Mouse (Mus musculus) heart, embryonic 12.5 days (tissue): ENCODE data around the gene Med7. TPM values are rescaled to one million over a fixed set of nuclear protein-coding genes. Genes with fewer than 3 reads are reported as not detected.

Source experiments
- ATAC-seq: fragments of 200-750 bp; cut with Nextera tagmentation; 2 replicates; pipeline ENCODE4 v1.8.0; 2017; ENCODE audit warnings: moderate TSS enrichment, moderate library complexity; ENCODE audit not compliant: insufficient number of reproducible peaks, low FRiP score
- H3K27ac ChIP-seq: fragments of 300-500 bp; sonication (generic); 2 replicates; pipeline ENCODE4 v1.5.1; 2016; ENCODE audit warnings: mild to moderate bottlenecking, moderate library complexity; ENCODE audit not compliant: poor library complexity, severe bottlenecking
- H3K27me3 ChIP-seq: fragments of 300-500 bp; sonication (generic); replicated peaks from 2 replicates; pipeline ENCODE4 v1.6.1; 2016; ENCODE audit warnings: mild to moderate bottlenecking, moderate library complexity
- H3K36me3 ChIP-seq: fragments of 300-500 bp; sonication (generic); 2 replicates; pipeline ENCODE4 v1.6.1; 2016; ENCODE audit warnings: mild to moderate bottlenecking, moderate library complexity
- H3K4me1 ChIP-seq: fragments of 300-500 bp; sonication (generic); replicated peaks from 2 replicates; pipeline ENCODE4 v1.6.1; 2016; ENCODE audit warnings: mild to moderate bottlenecking
- H3K4me2 ChIP-seq: fragments of 300-500 bp; sonication (generic); 2 replicates; pipeline ENCODE4 v1.6.1; 2016; ENCODE audit warnings: mild to moderate bottlenecking, moderate library complexity
- H3K4me3 ChIP-seq: fragments of 300-500 bp; sonication (generic); 2 replicates; pipeline ENCODE4 v1.5.1; 2016; ENCODE audit warnings: mild to moderate bottlenecking
- H3K9ac ChIP-seq: fragments of 300-500 bp; sonication (generic); 2 replicates; pipeline ENCODE4 v1.6.1; 2016; ENCODE audit warnings: mild to moderate bottlenecking, moderate library complexity
- H3K9me3 ChIP-seq: fragments of 300-500 bp; sonication (generic); replicated peaks from 2 replicates; pipeline ENCODE4 v1.6.1; 2016; ENCODE audit warnings: mild to moderate bottlenecking, moderate library complexity
- WGBS: fragments of 180-500 bp; shearing (Covaris S2); methylation state at CpG from one replicate; pipeline ENCODE4 v1.1.7; 2016; 5-methylcytosine and 5-hydroxymethylcytosine counted together
- polyA plus RNA-seq: library from polyadenylated mRNA; unstranded; fragments of >200 nt; fragmentation: Nextera tagmentation; extraction: Ambion mirVana; gene quantifications from 2 replicates; pipeline ENCODE4 v1.2.1, GENCODE M21; 2016

Gene Med7
- 54.9 and 56.8 TPM in 2 replicates for polyA plus RNA-seq

GRCm38 (mm10) chr11:46436760-46437458, at the start of gene Med7:
Gene Med7, plus strand, starts transcription at chr11:46436925.
- Histone ChIP-seq H3K4me2 (peak within 1 kb of the TSS; percentile 89), H3K9me3 (no peaks in the 10 kb centered on the region), H3K4me1 (peaks cover 5% of the 10 kb centered on the region), H3K27ac (peak within 1 kb of the TSS; percentile 95), H3K4me3 (peak within 1 kb of the TSS; percentile 93), H3K9ac (peak within 1 kb of the TSS; percentile 97), H3K27me3 (no peaks in the 10 kb centered on the region), H3K36me3 (peaks cover 16% of the 10 kb centered on the region)
- WGBS, result under 1% methylated on average over 59 of the region's 59 CpGs
- peak; percentile 97 for ATAC-seq

- no peaks in the 10 kb centered on the region for H3K36me3 ChIP-seq
- H3K9me3 ChIP-seq, result no peaks in the 10 kb centered on the region
- H3K4me2 ChIP-seq, result no peak overlapping the region
- H3K9ac ChIP-seq, result no peak overlapping the region
- no peak overlapping the region for H3K27ac ChIP-seq
- WGBS, result 88% methylated on average over 8 of the region's 8 CpGs
- no peaks in the 10 kb centered on the region for H3K27me3 ChIP-seq
- no peak for ATAC-seq
- H3K4me3 ChIP-seq, result no peak overlapping the region
- no peaks in the 10 kb centered on the region for H3K4me1 ChIP-seq
Measured at GRCm38 (mm10) chr11:46387061-46387460, 49.7 kb upstream of the Med7 start.

GRCm38 (mm10) chr11:46388438-46388837, 48.3 kb upstream of the Med7 start:
- 66% methylated on average over 6 of the region's 6 CpGs for WGBS
- no peaks in the 10 kb centered on the region for H3K4me1 ChIP-seq
- no peak overlapping the region for H3K27ac ChIP-seq
- no peak overlapping the region for H3K9ac ChIP-seq
- H3K4me2 ChIP-seq, result no peak overlapping the region
- no peaks in the 10 kb centered on the region for H3K9me3 ChIP-seq
- H3K36me3 ChIP-seq, result no peaks in the 10 kb centered on the region
- ATAC-seq, result no peak
- no peaks in the 10 kb centered on the region for H3K27me3 ChIP-seq
- H3K4me3 ChIP-seq, result no peak overlapping the region

- H3K36me3 ChIP-seq, result no peaks in the 10 kb centered on the region
- H3K9ac ChIP-seq, result no peak within 1 kb of the TSS
- H3K4me2 ChIP-seq, result no peak within 1 kb of the TSS
- WGBS, result 76% methylated on average over 13 of the region's 13 CpGs
- H3K4me3 ChIP-seq, result no peak within 1 kb of the TSS
- no peaks in the 10 kb centered on the region for H3K9me3 ChIP-seq
- H3K27ac ChIP-seq, result no peak within 1 kb of the TSS
- no peaks in the 10 kb centered on the region for H3K27me3 ChIP-seq
- H3K4me1 ChIP-seq, result no peaks in the 10 kb centered on the region
- ATAC-seq, result no peak
Measured at GRCm38 (mm10) chr11:46389336-46390117, 47.2 kb upstream of the Med7 start, which contains the start of gene Itk. Gene Itk, minus strand, starts transcription at chr11:46389515.

GRCm38 (mm10) chr11:46390621-46391020, 46.1 kb upstream of the Med7 start:
- Histone ChIP-seq H3K4me3 (no peak overlapping the region), H3K27ac (no peak overlapping the region), H3K9me3 (no peaks in the 10 kb centered on the region), H3K4me2 (no peak overlapping the region), H3K36me3 (no peaks in the 10 kb centered on the region), H3K9ac (no peak overlapping the region), H3K27me3 (no peaks in the 10 kb centered on the region), H3K4me1 (no peaks in the 10 kb centered on the region)
- 58% methylated on average over 3 of the region's 3 CpGs for WGBS
- ATAC-seq, result no peak

GRCm38 (mm10) chr11:46392890-46393289, 43.8 kb upstream of the Med7 start:
- no peak overlapping the region for H3K9ac ChIP-seq
- H3K4me3 ChIP-seq, result no peak overlapping the region
- no peaks in the 10 kb centered on the region for H3K27me3 ChIP-seq
- H3K36me3 ChIP-seq, result no peaks in the 10 kb centered on the region
- WGBS, result 75% methylated on average over 7 of the region's 7 CpGs
- H3K4me2 ChIP-seq, result no peak overlapping the region
- no peak overlapping the region for H3K27ac ChIP-seq
- ATAC-seq, result no peak
- no peaks in the 10 kb centered on the region for H3K9me3 ChIP-seq
- H3K4me1 ChIP-seq, result no peaks in the 10 kb centered on the region

GRCm38 (mm10) chr11:46393413-46393812, 43.3 kb upstream of the Med7 start:
- no peak for ATAC-seq
- H3K27ac ChIP-seq, result no peak overlapping the region

GRCm38 (mm10) chr11:46395088-46395487, 41.6 kb upstream of the Med7 start:
- 0 out of 2 replicates have a peak, but pooled peaks cover 3% of the 10 kb centered on the region for H3K4me1 ChIP-seq
- no peaks in the 10 kb centered on the region for H3K27me3 ChIP-seq
- no peak overlapping the region for H3K9ac ChIP-seq
- no peaks in the 10 kb centered on the region for H3K36me3 ChIP-seq
- no peak for ATAC-seq
- H3K27ac ChIP-seq, result no peak overlapping the region
- WGBS, result 58% methylated on average over 2 of the region's 2 CpGs
- no peaks in the 10 kb centered on the region for H3K9me3 ChIP-seq
- no peak overlapping the region for H3K4me2 ChIP-seq
- H3K4me3 ChIP-seq, result no peak overlapping the region

More at GRCm38 (mm10) chr11:46393413-46393812, 43.3 kb upstream of the Med7 start:
- no peak overlapping the region for H3K4me3 ChIP-seq
- H3K9me3 ChIP-seq, result no peaks in the 10 kb centered on the region
- H3K9ac ChIP-seq, result no peak overlapping the region
- H3K27me3 ChIP-seq, result no peaks in the 10 kb centered on the region
- H3K4me2 ChIP-seq, result no peak overlapping the region
- H3K4me1 ChIP-seq, result no peaks in the 10 kb centered on the region
- WGBS, result 71% methylated on average over 4 of the region's 4 CpGs
- no peaks in the 10 kb centered on the region for H3K36me3 ChIP-seq

- no peak overlapping the region for H3K4me2 ChIP-seq
- no peak overlapping the region for H3K27ac ChIP-seq
- WGBS, result 86% methylated on average over 2 of the region's 2 CpGs
- no peaks in the 10 kb centered on the region for H3K27me3 ChIP-seq
- H3K9me3 ChIP-seq, result no peaks in the 10 kb centered on the region
- no peak overlapping the region for H3K4me3 ChIP-seq
- ATAC-seq, result no peak
- no peaks in the 10 kb centered on the region for H3K36me3 ChIP-seq
- H3K9ac ChIP-seq, result no peak overlapping the region
- H3K4me1 ChIP-seq, result 0 out of 2 replicates have a peak, but pooled peaks cover 3% of the 10 kb centered on the region
Measured at GRCm38 (mm10) chr11:46395698-46396097, 41.0 kb upstream of the Med7 start.

- ATAC-seq, result no peak
- 67% methylated on average over 13 of the region's 13 CpGs for WGBS
- no peaks in the 10 kb centered on the region for H3K27me3 ChIP-seq
- no peak within 1 kb of the TSS for H3K4me2 ChIP-seq
- no peak within 1 kb of the TSS for H3K4me3 ChIP-seq
- 0 out of 2 replicates have a peak, but pooled peaks cover 3% of the 10 kb centered on the region for H3K4me1 ChIP-seq
- no peaks in the 10 kb centered on the region for H3K36me3 ChIP-seq
- H3K27ac ChIP-seq, result no peak within 1 kb of the TSS
- no peaks in the 10 kb centered on the region for H3K9me3 ChIP-seq
- no peak within 1 kb of the TSS for H3K9ac ChIP-seq
Measured at GRCm38 (mm10) chr11:46396167-46396859, 40.4 kb upstream of the Med7 start, which contains the start of gene Fam71b. Gene Fam71b, plus strand, starts transcription at chr11:46396559.

- 45% methylated on average over 4 of the region's 4 CpGs for WGBS
- Histone ChIP-seq H3K36me3 (no peaks in the 10 kb centered on the region), H3K27me3 (no peaks in the 10 kb centered on the region), H3K4me1 (0 out of 2 replicates have a peak, but pooled peaks cover 3% of the 10 kb centered on the region), H3K9me3 (no peaks in the 10 kb centered on the region), H3K27ac (no peak overlapping the region), H3K4me3 (no peak overlapping the region), H3K9ac (no peak overlapping the region), H3K4me2 (no peak overlapping the region)
- ATAC-seq, result no peak
Measured at GRCm38 (mm10) chr11:46396860-46397179, 39.9 kb upstream of the Med7 start.
